Mouse (Mus musculus) thymus, adult 2 months (tissue): ENCODE measurements around the gene Ndufs5.

Experiments
- CTCF ChIP-seq: fragments of 200-500 bp; IDR thresholded peaks from 2 replicates; pipeline ENCODE4 v1.5.1; 2012; ENCODE audit warnings: mild to moderate bottlenecking, control low read depth, low read length, moderate library complexity, borderline replicate concordance; ENCODE audit not compliant: control insufficient read depth, poor library complexity, insufficient read depth; ENCODE audit errors: extremely low read depth
- POLR2A ChIP-seq: fragments of 200-500 bp; IDR thresholded peaks from 2 replicates; pipeline ENCODE4 v1.6.1; 2012; ENCODE audit warnings: mild to moderate bottlenecking, low read length, control low read depth, moderate library complexity; ENCODE audit not compliant: control insufficient read depth, poor library complexity, insufficient read depth; ENCODE audit errors: extremely low read depth

- TF ChIP-seq CTCF = no peak
- no peak for TF ChIP-seq POLR2A
Measured at GRCm38 (mm10) chr4:123693384-123693783, 24.6 kb downstream of the Ndufs5 start.
